In genomic region chr8:87470834-87471602, GRCm38 (mm10) we compare ENCODE assay signal across 9 mouse cellular contexts. TPM values are rescaled to one million over a fixed set of nuclear protein-coding genes. Genes with fewer than 3 reads are reported as not detected.
DNase-seq lines count a peak whose midpoint lies in the region; ATAC-seq and TF ChIP-seq lines count a peak whose summit lies in the region.
"Had no signal": no experiment of that assay in that cellular context is flagged by ENCODE, and none has a peak within 500 bp of the region (broad histone marks: within the 10 kb centered on the region; RNA-seq: fewer than 3 reads in every experiment).

No protein-coding gene starts in this region.

- no peak for TF ChIP-seq POLR2A in kidney, adult 2 months (IDR thresholded peaks at IDR 0.05; ENCODE audit: low read depth, low read length)

- peaks cover 82% of the 10 kb centered on the region for H3K27me3 ChIP-seq in E14TG2a.4 (ENCODE audit: insufficient read depth, low read length)
- peaks cover 90% of the 10 kb centered on the region for H3K27me3 ChIP-seq in forebrain, embryonic 12.5 days
- H3K27me3 ChIP-seq in limb, embryonic 15.5 days: peaks cover 95% of the 10 kb centered on the region
- peaks cover 14% of the 10 kb centered on the region for H3K27me3 ChIP-seq in kidney, adult 2 months (replicated peaks; ENCODE audit: control insufficient read depth, insufficient read depth, low read length)

- intact Hi-C loops in gastrocnemius, adult 2 months (cut with DNase I): loop anchor here (10.0 kb wide), 1 partner anchor 536 kb away; no protein-coding TSS in a partner anchor

- no peaks in the 10 kb centered on the region for H3K36me3 ChIP-seq in E14TG2a.4 (ENCODE audit: insufficient read depth, low read length)
- no peaks in the 10 kb centered on the region for H3K36me3 ChIP-seq in forebrain, embryonic 12.5 days (replicated peaks)
- no peaks in the 10 kb centered on the region for H3K36me3 ChIP-seq in limb, embryonic 15.5 days
- no peaks in the 10 kb centered on the region for H3K36me3 ChIP-seq in kidney, adult 2 months (ENCODE audit: control insufficient read depth, insufficient read depth, low read length)

- peak overlapping the region; percentile 67 for H3K9ac ChIP-seq in forebrain, embryonic 12.5 days
- H3K9ac ChIP-seq in limb, embryonic 15.5 days: no peak overlapping the region

- peaks cover 69% of the 10 kb centered on the region for H3K4me1 ChIP-seq in E14TG2a.4 (replicated peaks; ENCODE audit: low read depth, low read length)
- H3K4me1 ChIP-seq in forebrain, embryonic 12.5 days: peaks cover 60% of the 10 kb centered on the region
- peaks cover 51% of the 10 kb centered on the region for H3K4me1 ChIP-seq in limb, embryonic 15.5 days
- H3K4me1 ChIP-seq in kidney, adult 2 months (ENCODE audit: control insufficient read depth, insufficient read depth, low read length): 0 out of 2 replicates have a peak, but pooled peaks cover 6% of the 10 kb centered on the region

- WGBS in forebrain, embryonic 12.5 days: 2% methylated on average over 32 of the region's 32 CpGs
- 2% methylated on average over 32 of the region's 32 CpGs for WGBS in limb, embryonic 15.5 days
- 3% methylated on average over 32 of the region's 32 CpGs for WGBS in kidney, adult 2 months

- H3K4me3 ChIP-seq in gastrocnemius, adult 2 months: peak overlapping the region; percentile 56
- peak overlapping the region; percentile 92 for H3K4me3 ChIP-seq in E14TG2a.4 (replicated peaks; ENCODE audit: low read length)
- H3K4me3 ChIP-seq in forebrain, embryonic 12.5 days (replicated peaks): peak overlapping the region; percentile 69
- peak overlapping the region; percentile 50 for H3K4me3 ChIP-seq in limb, embryonic 15.5 days
- no peak overlapping the region for H3K4me3 ChIP-seq in kidney, adult 2 months (ENCODE audit: insufficient read depth, low read depth, low read length)

- no peak for TF ChIP-seq CTCF in gastrocnemius, adult 2 months (IDR thresholded peaks at IDR 0.05)
- TF ChIP-seq CTCF in E14TG2a.4 (conservative IDR thresholded peaks at IDR 0.05; ENCODE audit: low read length): no peak
- TF ChIP-seq CTCF in kidney, adult 2 months (conservative IDR thresholded peaks at IDR 0.05; ENCODE audit: insufficient read depth, insufficient read length, low read depth, low read length): no peak

- DNase-seq in gastrocnemius, adult 2 months: no peak
- DNase-seq in gastrocnemius, adult 18-20 months (ENCODE audit: low spot score): no peak
- DNase-seq in adrenal gland, adult (ENCODE audit: inconsistent age in 2 of 2, low spot score in 1 of 2): no peak
- DNase-seq in spleen, postnatal 14 days (ENCODE audit: low spot score in 2 of 2): no peak
- no peak for DNase-seq in kidney, adult 2 months

- peak overlapping the region; percentile 88 for H3K4me2 ChIP-seq in forebrain, embryonic 12.5 days
- peak overlapping the region; percentile 41 for H3K4me2 ChIP-seq in limb, embryonic 15.5 days

- H3K27ac ChIP-seq in gastrocnemius, adult 2 months: no peak overlapping the region
- H3K27ac ChIP-seq in forebrain, embryonic 12.5 days: no peak overlapping the region
- H3K27ac ChIP-seq in limb, embryonic 15.5 days: no peak overlapping the region
- H3K27ac ChIP-seq in kidney, adult 2 months (ENCODE audit: insufficient read depth, low read depth, low read length): no peak overlapping the region

- no peaks in the 10 kb centered on the region for H3K9me3 ChIP-seq in E14TG2a.4 (ENCODE audit: low read length)
- no peaks in the 10 kb centered on the region for H3K9me3 ChIP-seq in forebrain, embryonic 12.5 days
- H3K9me3 ChIP-seq in limb, embryonic 15.5 days: no peaks in the 10 kb centered on the region

- ATAC-seq in forebrain, embryonic 12.5 days (ENCODE audit: low FRiP score): no peak
- ATAC-seq in limb, embryonic 15.5 days (ENCODE audit: insufficient number of reproducible peaks, low FRiP score, low TSS enrichment, low read depth): no peak

RNA-seq across cellular contexts. Expression of gene Cbln1, which starts 1.4 kb away (rescaled TPM):
- not detected for total RNA-seq in gastrocnemius, adult 2 months (2021)
- not detected for total RNA-seq in gastrocnemius, adult 18-20 months (2021)
- polyA plus RNA-seq in forebrain, embryonic 12.5 days (2016; fragmentation: Nextera tagmentation; extraction: Ambion mirVana): 8.3 and 10.0 TPM in 2 replicates
- 0.10 TPM in 1 of 2 replicates, not detected in the other for polyA plus RNA-seq in limb, embryonic 15.5 days (2015; fragmentation: Nextera tagmentation; extraction: Ambion mirVana)
- polyA plus RNA-seq in kidney, adult 2 months (2012; rRNA removed): 0.23 and 0.28 TPM in 2 replicates
- polyA plus RNA-seq: liver, embryonic 16.5 days had no signal
